Mouse (Mus musculus) ES-Bruce4 (cell line): Measurements from ENCODE around the gene Gm20503. TPM values are rescaled to one million over a fixed set of nuclear protein-coding genes. Genes with fewer than 3 reads are reported as not detected.
A peak's percentile ranks its signal among the peaks of the same experiment; 100 is the strongest.

ENCODE experiments used
- H3K27ac ChIP-seq: 2 replicates; pipeline ENCODE4 v1.5.1; 2012; ENCODE audit warnings: low read length, inconsistent platforms; ENCODE audit not compliant: insufficient read depth
- H3K27me3 ChIP-seq: 2 replicates; pipeline ENCODE4 v1.6.1; 2012; ENCODE audit warnings: mild to moderate bottlenecking, low read length, inconsistent platforms; ENCODE audit not compliant: control insufficient read depth, poor library complexity, insufficient read depth, severe bottlenecking
- H3K36me3 ChIP-seq: 2 replicates; pipeline ENCODE4 v1.6.1; 2012; ENCODE audit warnings: inconsistent platforms, mild to moderate bottlenecking, low read length, moderate library complexity; ENCODE audit not compliant: control insufficient read depth, poor library complexity, insufficient read depth, severe bottlenecking
- H3K4me1 ChIP-seq: one replicate; pipeline ENCODE4 v1.8.1; 2011; ENCODE audit warnings: low read length; ENCODE audit not compliant: control insufficient read depth, insufficient read depth
- H3K4me3 ChIP-seq: 2 replicates; pipeline ENCODE4 v1.5.1; 2011; ENCODE audit warnings: low read depth, mild to moderate bottlenecking, low read length
- H3K9ac ChIP-seq: 2 replicates; pipeline ENCODE4 v1.6.1; 2012; ENCODE audit warnings: low read depth, mild to moderate bottlenecking, inconsistent platforms; ENCODE audit not compliant: poor library complexity, severe bottlenecking
- H3K9me3 ChIP-seq: replicated peaks from 2 replicates; pipeline ENCODE4 v1.6.1; 2012; ENCODE audit warnings: mild to moderate bottlenecking, low read length, inconsistent platforms; ENCODE audit not compliant: control insufficient read depth, poor library complexity, insufficient read depth, severe bottlenecking
- CTCF ChIP-seq: IDR thresholded peaks from one replicate; pipeline ENCODE4 v1.8.1; 2011; ENCODE audit warnings: low read depth, low read length
- EP300 ChIP-seq: IDR thresholded peaks from 2 replicates; pipeline ENCODE4 v1.6.1; 2011; ENCODE audit warnings: low read depth, low read length; ENCODE audit not compliant: insufficient read depth
- POLR2A ChIP-seq: IDR thresholded peaks from one replicate; pipeline ENCODE4 v1.8.1; 2011; ENCODE audit warnings: low read length; ENCODE audit not compliant: insufficient read depth
- polyA plus RNA-seq: library from polyadenylated mRNA; stranded (reverse); fragments of >200 nt; gene quantifications from 2 replicates; pipeline ENCODE4 v1.2.4, GENCODE M21; 2011; ENCODE audit warnings: low read depth; ENCODE audit not compliant: missing spikeins, insufficient read depth, insufficient read length

Gm20503 gene
- polyA plus RNA-seq, 1 experiment: not detected

DNA sequence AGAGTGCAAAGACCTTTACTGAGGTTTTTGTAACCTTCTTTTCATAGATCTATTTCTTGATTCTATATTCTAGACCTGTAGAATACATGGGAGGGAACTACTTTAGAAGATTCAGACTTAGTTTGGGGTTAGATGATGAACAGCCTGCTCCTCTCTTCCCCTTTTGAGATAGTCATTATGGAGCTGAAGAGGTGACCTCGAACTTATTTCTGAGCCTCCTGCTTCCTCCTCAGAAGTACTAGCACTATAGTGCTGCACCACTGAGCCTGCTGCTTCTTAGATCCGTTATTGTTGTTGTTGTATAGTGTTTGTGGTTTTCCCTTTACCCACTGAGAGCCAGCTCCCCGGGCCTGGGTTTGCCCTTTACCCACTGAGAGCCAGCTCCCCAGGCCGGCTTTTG is 6.7 kb downstream of the Gm20503 start:
- TF ChIP-seq POLR2A (no peak), EP300 (no peak), CTCF (no peak)
- Histone ChIP-seq H3K4me3 (no peak overlapping the region), H3K9me3 (no peaks in the 10 kb centered on the region), H3K36me3 (no peaks in the 10 kb centered on the region), H3K4me1 (no peaks in the 10 kb centered on the region), H3K9ac (no peak overlapping the region), H3K27ac (no peak overlapping the region), H3K27me3 (no peaks in the 10 kb centered on the region)

DNA sequence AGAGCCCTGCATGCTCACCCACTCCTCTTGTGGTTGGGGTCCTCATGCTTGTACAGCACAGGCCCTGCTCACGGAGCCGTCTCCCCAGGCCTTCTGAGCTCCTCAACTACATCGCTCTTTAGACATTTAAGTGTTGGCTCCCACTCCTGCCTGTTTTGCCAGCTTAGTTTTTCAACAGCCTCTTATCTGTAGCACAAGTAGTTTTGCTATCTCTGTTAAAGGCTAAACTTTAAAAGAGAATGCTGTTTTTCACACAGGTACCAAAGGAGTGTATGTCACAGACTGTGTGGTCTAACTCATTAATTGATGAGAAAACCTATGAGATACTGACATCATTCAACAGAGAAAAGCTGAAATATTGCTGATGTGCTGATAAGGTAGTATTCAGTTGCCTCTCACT is 8.4 kb downstream of the Gm20503 start:
- Histone ChIP-seq H3K4me3 (no peak overlapping the region), H3K36me3 (no peaks in the 10 kb centered on the region), H3K27me3 (no peaks in the 10 kb centered on the region), H3K4me1 (no peaks in the 10 kb centered on the region), H3K27ac (no peak overlapping the region), H3K9ac (no peak overlapping the region), H3K9me3 (no peaks in the 10 kb centered on the region)
- no peak for TF ChIP-seq POLR2A

DNA sequence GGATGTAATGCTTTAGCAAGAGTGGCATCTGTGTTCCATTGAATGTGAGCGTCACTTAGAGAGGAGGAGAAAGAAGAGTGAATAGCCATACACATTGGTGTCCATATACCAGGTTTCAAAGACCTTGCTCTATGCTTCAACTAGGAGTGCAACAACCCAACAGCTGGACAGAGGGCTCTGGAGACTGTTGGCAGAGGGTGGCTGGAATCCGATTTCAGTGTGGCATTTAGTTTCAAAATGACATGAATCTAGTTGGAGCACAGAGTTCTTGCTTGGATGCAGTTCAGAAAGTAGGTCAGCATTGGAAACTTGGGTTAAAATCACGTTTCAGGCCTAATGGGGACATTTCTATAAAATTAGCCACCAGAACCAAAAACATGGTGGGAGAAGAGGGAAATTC is 12.2 kb downstream of the Gm20503 start:
- Histone ChIP-seq H3K36me3 (peaks cover 1% of the 10 kb centered on the region; the same call in 1 of the 2 replicates), H3K9me3 (no peaks in the 10 kb centered on the region), H3K27me3 (no peaks in the 10 kb centered on the region), H3K4me1 (no peaks in the 10 kb centered on the region), H3K27ac (no peak overlapping the region), H3K4me3 (no peak overlapping the region), H3K9ac (no peak overlapping the region)
- TF ChIP-seq CTCF: no peak
- TF ChIP-seq POLR2A: no peak
- no peak for TF ChIP-seq EP300

DNA sequence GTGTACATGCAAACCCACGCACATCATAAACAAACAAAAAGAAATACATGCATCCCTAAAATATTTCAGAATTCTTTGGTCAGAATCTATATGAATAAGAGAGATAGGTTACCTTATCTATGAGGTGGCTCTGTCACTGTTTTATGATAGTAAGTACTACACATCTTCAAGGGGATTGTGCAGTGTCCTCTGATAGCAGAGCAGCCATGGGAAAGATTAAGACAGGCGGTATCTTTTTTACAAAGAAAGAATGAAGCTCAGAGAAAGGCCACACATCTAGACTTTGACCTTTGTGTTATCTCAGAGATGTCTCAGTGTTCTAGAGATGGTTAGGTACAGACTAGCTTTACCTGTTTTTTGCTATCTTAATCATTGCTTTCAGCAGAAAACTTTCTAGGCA is 13.9 kb downstream of the Gm20503 start:
- TF ChIP-seq CTCF (no peak), POLR2A (no peak), EP300 (no peak)
- no peak overlapping the region for H3K27ac ChIP-seq
- H3K9me3 ChIP-seq: no peaks in the 10 kb centered on the region

DNA sequence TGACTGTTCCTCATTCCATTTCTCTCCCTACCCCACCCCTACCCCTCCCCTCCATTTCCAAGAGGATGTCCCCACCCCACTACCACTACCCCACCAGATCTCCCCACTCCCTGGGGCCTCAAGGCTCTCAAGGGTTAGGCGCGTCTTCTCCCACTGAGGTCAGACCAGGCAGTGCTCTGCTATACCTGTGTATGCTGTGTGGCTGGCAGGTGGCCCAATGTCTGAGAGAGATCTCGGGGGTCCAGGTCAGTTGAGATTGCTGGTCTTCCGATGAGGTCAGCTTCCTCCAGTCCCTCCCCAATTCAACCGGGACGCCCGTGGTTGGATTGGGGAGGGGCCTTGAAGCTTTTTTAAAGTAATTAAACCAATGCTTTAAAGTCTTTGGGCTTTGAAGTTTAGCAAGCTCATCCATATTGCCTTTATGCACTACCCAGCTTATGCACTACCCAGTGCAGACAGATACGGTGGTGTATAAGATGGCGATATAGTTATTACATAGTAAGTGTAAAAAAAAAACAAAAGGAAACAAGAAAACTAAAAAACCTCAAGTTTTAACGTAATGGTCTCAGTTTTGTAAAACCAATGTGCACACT is 31.4 kb downstream of the Gm20503 start:
- Histone ChIP-seq H3K27me3 (no peaks in the 10 kb centered on the region), H3K9ac (0 out of 2 replicates have a peak overlapping the region, but pooled peaks have one; percentile 86), H3K4me3 (no peak overlapping the region), H3K27ac (no peak overlapping the region), H3K4me1 (no peaks in the 10 kb centered on the region), H3K36me3 (no peaks in the 10 kb centered on the region), H3K9me3 (peaks cover 18% of the 10 kb centered on the region)
- TF ChIP-seq POLR2A: no peak
- no peak for TF ChIP-seq CTCF
- no peak for TF ChIP-seq EP300

More for the DNA sequence above, 13.9 kb downstream of the Gm20503 start:
- no peaks in the 10 kb centered on the region for H3K4me1 ChIP-seq
- no peak overlapping the region for H3K9ac ChIP-seq
- H3K4me3 ChIP-seq: no peak overlapping the region
- no peaks in the 10 kb centered on the region for H3K27me3 ChIP-seq
- peaks cover 4% of the 10 kb centered on the region; the same call in 1 of the 2 replicates for H3K36me3 ChIP-seq

DNA sequence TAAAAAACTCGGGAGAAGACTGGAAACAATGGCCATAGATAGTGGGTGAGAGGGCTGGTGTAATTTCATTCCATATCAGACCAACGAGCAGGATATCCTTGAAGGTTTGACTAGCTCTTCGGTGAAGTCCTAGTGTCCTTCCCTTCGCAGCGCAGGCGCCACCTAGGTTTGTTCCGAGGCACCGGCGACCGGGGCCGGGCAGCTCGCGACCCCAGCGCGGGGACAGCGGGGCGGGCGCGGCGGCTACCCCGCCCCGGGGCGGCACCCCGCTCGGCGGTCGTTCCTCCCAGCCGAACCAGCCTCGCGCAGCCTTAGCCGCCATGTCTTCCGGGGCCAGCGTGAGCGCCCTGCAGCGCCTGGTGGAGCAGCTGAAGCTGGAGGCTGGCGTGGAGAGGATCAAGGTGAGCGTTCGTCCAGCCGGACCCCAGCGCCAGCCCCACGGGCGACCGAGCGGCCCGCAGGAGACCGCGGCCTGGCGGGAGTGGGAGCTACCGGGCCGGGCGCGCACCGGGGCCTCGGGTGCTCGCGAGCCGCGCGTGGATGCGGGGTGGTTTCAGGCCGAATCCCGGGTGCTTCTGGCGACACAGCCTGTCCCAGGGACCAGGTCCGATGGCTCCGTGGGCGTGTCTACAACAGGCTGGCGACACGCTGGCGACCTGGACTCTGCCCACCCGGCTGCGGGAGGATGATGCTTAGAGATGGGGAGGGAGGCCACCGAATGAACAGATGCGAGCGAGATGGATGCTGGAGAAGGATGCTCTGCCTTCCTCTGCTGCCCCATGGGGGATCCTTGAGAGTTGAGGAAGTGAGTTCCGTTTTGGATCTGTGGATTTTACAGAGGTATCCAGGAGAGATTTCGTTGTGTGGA is 32.1 kb downstream of the Gm20503 start, which contains the start of gene Gng10:
TSS of gene Gng10 (plus strand) at position 171 of the 868 bp plus-strand sequence.
- peaks cover 14% of the 10 kb centered on the region for H3K9me3 ChIP-seq
- TF ChIP-seq CTCF (no peak), POLR2A (no peak), EP300 (no peak)
- peak within 1 kb of the TSS; percentile 86 for H3K9ac ChIP-seq
- peak within 1 kb of the TSS; percentile 90 for H3K4me3 ChIP-seq
- H3K4me1 ChIP-seq: no peaks in the 10 kb centered on the region
- H3K36me3 ChIP-seq: no peaks in the 10 kb centered on the region
- no peak within 1 kb of the TSS for H3K27ac ChIP-seq
- H3K27me3 ChIP-seq: no peaks in the 10 kb centered on the region
